8 mouse cellular contexts compared by ENCODE assay signal in genomic region chr19:21472121-21472780, GRCm38 (mm10). TPM values are rescaled to one million over a fixed set of nuclear protein-coding genes. Genes with fewer than 3 reads are reported as not detected.
A peak's percentile ranks its signal among the peaks of the same experiment; 100 is the strongest.
DNase-seq lines count a peak whose midpoint lies in the region; ATAC-seq lines count a peak whose summit lies in the region.

No protein-coding gene starts in this region.

- H3K4me3 ChIP-seq in intestine, embryonic 16.5 days (ENCODE audit: low read length) = peak overlapping the region; percentile 63

- no peaks in the 10 kb centered on the region; the same call in 1 of the 2 replicates for H3K27me3 ChIP-seq in intestine, embryonic 16.5 days (replicated peaks; ENCODE audit: control insufficient read depth, insufficient read depth, low read length)

- 0 out of 2 replicates have a peak, but pooled peaks cover 6% of the 10 kb centered on the region for H3K4me1 ChIP-seq in intestine, embryonic 16.5 days (ENCODE audit: control insufficient read depth, insufficient read depth, low read length)

- H3K27ac ChIP-seq in intestine, embryonic 16.5 days (ENCODE audit: low read length) = peak overlapping the region; percentile 54; the same call in 1 of the 2 replicates

- DNase-seq in R1 (ENCODE audit: low read depth, low spot score) = peak; percentile 68
- peak; percentile 58 for DNase-seq in embryo, embryonic 9.5 days (ENCODE audit: extremely low spot score)
- peak; percentile 69 to 76 for DNase-seq in gastrocnemius, postnatal 36 days
- peak; percentile 85 to 93 for DNase-seq in left cerebral cortex, postnatal 36 days (ENCODE audit: low spot score in 2 of 2)
- peak; percentile 49 for DNase-seq in mesoderm, embryonic 11.5 days (ENCODE audit: low read depth, low spot score)
- peak; percentile 71 for DNase-seq in right cerebral cortex, postnatal 4 days
- peak; percentile 63 to 68 for DNase-seq in urinary bladder, postnatal 4 days (ENCODE audit: low spot score in 2 of 2)

- 2% methylated on average over 48 of the region's 48 CpGs for WGBS in intestine, embryonic 16.5 days

- peak overlapping the region; percentile 85 for H3K4me2 ChIP-seq in intestine, embryonic 16.5 days (ENCODE audit: low read depth, low read length)

- peak overlapping the region; percentile 76 for H3K9ac ChIP-seq in intestine, embryonic 16.5 days (ENCODE audit: low read depth, low read length)

- no peaks in the 10 kb centered on the region for H3K36me3 ChIP-seq in intestine, embryonic 16.5 days (ENCODE audit: control insufficient read depth, insufficient read depth, low read length)

- intact Hi-C loops in gastrocnemius, postnatal 36 days (cut with DNase I) = no loop called here
- intact Hi-C loops in left cerebral cortex, postnatal 36 days (cut with DNase I) = loop anchor here (5.0 kb wide), 1 partner anchor 45 kb away; no protein-coding TSS in a partner anchor

- H3K9me3 ChIP-seq in intestine, embryonic 16.5 days (ENCODE audit: control insufficient read depth, low read length) = no peaks in the 10 kb centered on the region

- ATAC-seq in intestine, embryonic 16.5 days = peak; percentile 93

RNA-seq across cellular contexts. Expression of gene Gda, which starts 1.0 kb away (rescaled TPM):
- total RNA-seq in gastrocnemius, postnatal 36 days (2021) = 1 to 10 TPM; 5.7 to 6.0 TPM
- 17.0 and 20.3 TPM in 2 replicates for polyA plus RNA-seq in intestine, embryonic 16.5 days (2015; fragmentation: Nextera tagmentation; extraction: Ambion mirVana)
- 100 to 1,000 TPM; 184 to 196 TPM for total RNA-seq in left cerebral cortex, postnatal 36 days (2021)

Comparison
In these comparisons a context has a peak if more than half of its experiments do, and no peak if none do; other contexts are left out.
1. Peak in every context shown above with its lines: DNase-seq, ATAC-seq, H3K4me3 ChIP-seq and H3K27ac ChIP-seq.
2. RNA of gene Gda, which starts 1.0 kb away (total RNA-seq): 184 to 196 TPM in left cerebral cortex, postnatal 36 days; 5.7 to 6.0 TPM in gastrocnemius, postnatal 36 days; every median in the first group is over 10 times any median in the second.